Mouse (Mus musculus) adrenal gland, adult (tissue): ENCODE data around the gene Erc2.

Source experiments
- DNase-seq, 2 experiments: peaks; one replicate each; pipeline ENCODE4 v3.0.0; 2022 to 2023; ENCODE audit warnings: low spot score in 1 of 2; ENCODE audit not compliant: inconsistent age in 2 of 2

The Erc2 gene

DNA sequence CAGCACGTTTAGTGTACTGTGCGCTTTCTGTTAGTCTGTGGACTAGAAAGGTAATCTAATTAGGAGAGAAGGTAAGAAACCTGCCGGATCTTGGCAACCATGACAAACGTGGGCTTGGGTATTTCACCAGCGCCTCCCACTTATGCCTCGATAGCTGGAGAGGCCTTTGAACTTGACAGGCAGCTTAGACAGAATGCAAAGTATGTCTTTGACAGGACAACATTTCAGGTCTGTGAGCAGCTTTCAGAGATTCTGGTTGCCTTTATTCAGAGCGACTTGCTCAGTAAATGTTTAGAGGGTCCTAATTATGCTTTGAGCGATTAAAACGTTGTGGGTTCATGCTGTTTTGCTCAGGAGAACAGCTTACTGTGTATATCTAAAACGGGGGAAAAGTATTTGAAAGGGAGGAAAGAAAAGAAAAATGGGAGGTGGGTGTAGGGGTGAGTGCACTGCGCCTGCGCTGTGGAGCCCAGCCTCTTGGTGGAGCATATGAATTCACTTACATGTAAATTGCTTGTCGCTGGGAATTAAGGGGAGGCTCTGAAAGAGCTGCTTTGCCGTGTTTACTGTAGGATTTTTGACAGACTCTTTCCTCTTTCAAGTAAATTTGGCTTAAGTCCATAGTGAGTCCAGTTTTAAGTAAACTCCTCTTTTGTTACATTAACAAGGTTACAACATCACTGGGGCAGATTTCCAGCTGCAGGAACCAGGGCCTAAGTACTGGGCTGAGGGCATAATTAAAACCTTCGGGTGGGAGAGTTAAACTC lies 542.6 kb downstream of the Erc2 start:
- peak in 1 of 2 experiments; percentile 38 for DNase-seq

DNA sequence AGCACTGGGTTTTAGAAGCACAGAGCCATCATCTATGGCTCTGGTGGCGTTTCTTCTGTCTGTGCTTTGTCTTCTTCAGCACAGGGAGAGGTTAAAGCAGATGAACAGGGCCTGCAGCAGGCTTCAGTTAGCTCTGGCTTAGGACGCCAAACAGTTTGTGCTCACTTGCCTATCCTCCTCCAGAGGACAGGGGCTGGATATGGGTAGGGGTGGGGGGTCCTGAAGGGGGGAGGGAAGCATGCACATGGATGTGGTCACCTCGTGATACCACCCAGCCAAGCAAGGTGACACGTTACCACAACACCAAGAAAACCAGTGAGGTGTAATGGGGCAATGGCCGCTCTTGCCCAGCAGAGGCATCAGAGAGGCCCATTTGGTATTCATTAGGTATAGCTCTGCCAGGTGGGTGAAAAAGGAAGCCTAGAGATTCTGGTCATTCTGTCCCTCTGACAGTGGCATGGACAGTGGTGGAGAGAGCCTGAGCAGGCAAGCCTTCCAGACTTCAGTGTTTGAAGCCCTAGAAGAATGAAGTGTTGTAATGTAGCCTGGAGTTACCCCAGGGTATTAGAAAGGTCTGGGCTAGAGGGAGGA lies 543.5 kb downstream of the Erc2 start:
- no peak for DNase-seq

DNA sequence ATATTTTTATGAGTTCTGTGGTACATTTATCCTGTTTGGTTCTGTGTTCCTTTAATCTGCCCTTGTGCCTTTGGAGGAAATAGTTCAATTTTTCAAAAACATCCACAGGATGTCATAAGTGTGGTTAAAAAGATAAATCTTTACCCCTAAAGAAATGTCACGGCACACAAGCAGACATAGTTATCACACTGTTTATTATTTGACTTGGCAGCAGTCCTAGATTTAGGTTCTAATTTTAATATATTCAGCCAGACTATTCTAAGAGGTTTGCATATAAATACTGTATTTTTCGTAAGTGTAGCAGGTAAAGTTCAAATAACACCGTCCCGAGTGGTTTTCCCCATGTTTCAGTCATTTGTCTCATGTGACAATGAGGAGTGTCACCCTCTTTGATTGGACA lies 548.5 kb downstream of the Erc2 start:
- DNase-seq: no peak

DNA sequence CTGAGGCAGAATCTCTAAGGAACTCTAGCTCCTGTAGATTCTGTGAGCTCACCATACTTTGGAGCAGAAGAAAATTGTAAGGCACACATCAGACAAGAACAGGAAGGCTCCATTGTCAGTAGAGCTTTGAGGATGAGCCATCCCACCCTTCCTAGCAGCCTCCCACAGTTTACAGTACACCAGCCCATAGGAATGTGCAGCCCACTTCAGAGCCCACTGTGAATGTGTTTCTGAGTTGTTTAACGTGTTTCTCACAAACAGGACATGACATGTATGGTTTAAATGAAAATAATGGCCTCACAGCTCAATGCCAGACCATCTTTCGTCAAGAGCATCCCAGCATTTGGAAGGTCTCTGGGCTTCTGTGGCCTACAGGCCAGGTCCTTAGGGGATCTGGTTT lies 549.1 kb downstream of the Erc2 start:
- DNase-seq: no peak

DNA sequence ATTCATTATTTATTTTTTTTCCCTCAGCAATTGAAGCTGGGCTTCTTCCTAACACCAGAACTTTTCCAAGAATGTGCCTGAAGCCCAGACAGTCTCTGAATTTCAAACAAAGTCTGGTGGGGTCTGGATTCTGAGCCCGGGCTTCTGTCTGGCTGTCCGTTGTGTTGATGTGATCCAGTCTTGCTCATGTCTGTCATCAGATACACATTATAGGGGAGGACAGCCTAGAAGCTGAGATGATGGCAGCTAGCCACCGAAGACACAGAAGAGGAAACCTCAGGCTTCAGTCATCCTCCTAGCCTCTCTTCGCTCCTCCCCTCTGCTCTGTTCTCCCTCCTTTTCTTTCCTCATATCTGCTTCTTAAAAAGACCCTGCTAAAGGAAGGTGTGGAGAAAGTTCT lies 551.5 kb downstream of the Erc2 start:
- peak in 1 of 2 experiments; percentile 11 for DNase-seq

DNA sequence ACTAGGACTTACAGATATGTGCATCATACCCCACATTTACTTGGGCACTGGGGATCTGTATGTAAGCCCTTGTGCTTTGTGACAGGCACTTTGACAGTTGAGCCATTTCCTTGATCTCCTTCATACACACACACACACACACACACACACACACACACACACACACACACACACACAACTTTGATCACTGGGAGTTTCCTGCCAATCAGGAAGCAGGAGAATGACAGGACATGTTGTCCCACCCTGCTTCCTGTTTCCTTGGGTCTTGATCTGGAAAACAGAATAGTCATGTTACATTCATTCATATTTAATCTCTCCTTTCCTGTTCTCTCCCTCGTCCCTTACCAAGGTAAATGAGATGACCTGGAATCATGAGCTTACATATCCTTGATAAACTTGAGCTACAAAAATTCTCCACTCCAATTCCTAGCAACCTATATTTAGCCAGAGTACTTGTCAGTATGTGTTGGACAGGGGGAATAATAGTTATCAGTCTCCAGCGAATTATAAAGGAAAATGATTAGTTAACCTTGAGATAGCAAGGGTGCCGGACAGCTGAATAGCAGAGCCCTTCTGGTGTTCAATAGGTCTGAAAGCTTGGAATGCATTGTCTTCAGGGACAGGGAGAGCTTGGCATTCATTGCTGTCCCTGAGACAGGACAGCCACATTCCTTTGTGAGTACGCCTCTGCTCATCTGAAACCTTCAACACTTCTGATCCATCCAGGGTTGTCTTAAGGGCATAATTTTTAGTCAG lies 559.0 kb downstream of the Erc2 start:
- DNase-seq: peak in 1 of 2 experiments; percentile 29

DNA sequence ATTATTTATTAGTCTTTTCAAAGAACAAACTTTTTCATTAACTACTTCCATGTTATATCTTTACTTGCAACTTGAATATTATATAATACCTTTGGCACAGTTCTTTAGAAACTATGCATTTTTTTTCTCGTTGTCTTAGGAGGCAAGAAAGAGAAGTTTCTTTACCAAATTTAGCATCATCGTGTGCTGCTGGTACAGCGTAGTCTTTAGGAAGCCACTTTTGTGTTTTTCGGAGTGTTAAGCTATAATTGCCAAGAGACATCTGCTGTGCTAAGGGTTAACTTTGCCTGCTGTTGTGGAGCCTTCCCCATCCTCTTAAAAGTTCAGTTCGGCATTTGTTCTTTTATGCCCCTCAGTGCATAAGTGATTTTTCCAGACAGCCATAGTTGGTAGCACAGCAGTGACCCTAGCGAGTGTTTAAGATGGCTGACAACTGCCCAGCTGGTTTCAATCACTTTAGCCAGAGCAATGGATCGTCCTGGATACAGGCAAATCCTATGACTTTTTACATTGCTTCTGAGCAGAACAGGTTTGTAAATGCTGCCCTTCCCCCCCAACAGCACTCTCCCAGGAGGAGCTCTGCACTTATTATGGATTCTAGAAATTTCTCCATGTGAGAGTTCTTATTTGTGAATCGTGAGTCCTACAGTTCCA lies 570.6 kb downstream of the Erc2 start:
- no peak for DNase-seq

DNA sequence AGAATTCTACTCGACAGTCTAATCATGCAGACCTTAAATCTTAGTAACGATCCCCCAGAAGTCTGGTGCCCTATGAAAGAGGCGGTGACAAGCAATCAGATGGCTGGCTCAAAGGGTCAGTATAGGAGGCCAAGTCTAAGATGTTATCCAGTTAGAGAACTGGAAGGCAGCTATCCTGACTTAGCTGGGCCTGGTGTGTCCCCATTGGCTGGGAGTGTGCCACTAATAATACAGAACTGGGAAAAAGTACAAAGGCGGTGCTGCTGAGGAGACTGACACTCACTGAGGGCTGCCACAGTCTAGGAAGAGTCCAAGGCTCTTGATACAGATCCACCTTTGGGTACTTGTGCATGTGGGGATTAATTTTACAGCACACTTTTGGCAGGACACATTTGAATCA lies 581.6 kb downstream of the Erc2 start:
- DNase-seq: no peak

DNA sequence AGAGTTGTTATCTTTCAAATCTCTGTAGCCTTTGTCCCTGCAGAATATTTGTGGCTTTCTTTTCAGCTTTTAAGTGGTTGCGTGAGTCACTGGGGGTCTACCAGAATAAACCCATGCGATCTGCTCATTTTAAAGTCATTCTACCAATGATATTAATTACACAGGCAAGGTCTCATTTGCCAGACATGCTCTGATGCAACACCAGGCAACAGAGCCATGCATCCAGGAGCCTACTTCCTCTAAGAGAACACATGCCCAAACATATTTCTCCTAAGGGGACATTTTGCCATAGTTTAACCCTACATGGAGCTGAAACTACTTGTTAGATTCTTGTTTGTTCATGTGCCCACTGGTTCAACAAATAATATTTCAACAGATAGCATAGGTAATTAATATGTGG lies 584.1 kb downstream of the Erc2 start:
- DNase-seq: no peak

DNA sequence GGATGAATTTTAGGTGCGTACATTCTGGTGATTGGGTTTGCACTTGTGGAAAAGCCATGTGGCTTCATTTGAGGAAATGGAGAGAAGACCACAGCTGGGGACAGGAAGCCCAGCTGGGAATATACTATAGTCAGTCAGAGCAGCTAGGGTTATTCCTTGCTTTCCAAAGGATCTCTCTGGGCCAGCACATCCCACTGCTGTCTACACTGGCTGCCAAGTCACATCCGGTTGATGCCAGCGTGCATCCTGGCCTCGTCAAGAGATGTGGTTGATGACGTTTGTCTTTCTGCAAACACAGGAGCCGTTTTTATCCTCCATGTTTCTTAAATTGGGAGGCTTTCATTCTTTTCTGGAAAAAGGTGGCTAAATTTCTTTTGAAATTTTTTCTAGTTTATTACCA lies 603.3 kb downstream of the Erc2 start:
- DNase-seq: no peak

DNA sequence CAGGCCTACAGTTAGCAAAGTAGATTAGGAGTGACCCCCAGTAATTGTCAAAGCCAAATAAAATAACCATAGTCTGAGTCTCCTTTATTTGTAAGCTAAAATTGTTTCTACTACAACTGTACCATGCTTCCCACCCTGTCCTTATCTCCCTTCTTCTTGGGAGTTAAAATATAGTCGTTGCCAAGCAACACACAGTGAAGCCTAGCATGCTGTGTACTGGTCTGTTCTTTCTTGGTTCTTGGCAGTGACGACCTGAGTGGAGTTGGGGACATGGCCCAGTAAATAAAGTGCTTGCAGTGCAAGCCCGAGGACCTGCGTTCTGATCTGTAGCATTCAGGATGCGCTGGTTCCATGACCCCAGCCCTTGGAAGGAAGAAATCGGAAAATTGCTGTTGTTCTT lies 608.3 kb downstream of the Erc2 start:
- no peak for DNase-seq

DNA sequence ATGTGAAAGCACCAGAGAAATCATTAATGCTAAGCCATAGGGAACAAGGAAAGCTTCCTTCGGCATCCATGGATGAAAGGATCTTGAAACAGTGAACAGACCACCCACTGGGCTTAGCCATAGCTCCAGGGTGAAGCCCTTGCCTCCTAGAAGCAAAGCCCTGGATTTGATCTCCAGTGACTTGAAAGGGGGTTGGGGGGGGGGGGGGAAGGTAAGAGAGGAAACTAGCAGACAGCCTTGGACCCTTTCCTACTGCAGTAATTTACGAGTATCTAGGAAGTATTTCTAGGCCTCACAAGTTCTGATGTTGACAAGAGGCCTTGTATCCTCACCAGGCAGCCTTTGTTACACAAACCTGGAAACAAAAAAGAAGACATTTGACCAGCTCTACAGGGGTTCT lies 609.0 kb downstream of the Erc2 start:
- no peak for DNase-seq

DNA sequence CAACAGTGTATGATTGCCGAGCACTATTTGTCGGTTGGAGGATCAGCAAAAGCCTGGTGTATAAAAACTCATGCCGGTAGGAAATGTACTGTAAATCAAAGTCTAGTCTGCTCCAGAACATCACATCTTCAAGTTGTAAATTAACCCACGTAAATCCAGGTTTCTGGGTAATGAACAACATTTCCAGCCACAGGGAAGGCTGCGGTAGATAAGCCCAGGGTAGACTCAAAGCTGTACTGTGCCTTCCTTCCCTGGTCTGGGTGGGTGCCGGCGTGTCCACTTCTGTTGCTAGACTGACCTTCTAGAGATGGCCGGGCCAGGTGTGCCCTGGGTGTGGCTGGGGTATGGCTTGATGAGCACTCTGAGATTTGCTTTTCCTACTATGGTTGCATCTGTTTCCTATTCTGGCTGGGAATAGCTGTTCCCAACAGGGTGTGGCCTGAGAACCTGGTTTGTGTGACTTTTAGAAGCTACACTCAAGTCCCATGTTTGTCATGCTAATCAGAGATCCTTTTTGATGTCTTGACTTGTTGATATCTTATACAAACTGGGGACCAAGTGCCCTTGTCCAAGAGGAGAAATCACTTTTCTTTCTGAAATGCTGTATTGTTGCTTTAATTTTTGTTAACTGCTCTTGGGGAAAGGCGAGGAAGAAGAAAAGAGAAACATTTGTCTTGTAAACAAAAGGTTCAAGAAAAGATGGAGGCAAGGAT lies 616.3 kb downstream of the Erc2 start:
- no peak for DNase-seq

DNA sequence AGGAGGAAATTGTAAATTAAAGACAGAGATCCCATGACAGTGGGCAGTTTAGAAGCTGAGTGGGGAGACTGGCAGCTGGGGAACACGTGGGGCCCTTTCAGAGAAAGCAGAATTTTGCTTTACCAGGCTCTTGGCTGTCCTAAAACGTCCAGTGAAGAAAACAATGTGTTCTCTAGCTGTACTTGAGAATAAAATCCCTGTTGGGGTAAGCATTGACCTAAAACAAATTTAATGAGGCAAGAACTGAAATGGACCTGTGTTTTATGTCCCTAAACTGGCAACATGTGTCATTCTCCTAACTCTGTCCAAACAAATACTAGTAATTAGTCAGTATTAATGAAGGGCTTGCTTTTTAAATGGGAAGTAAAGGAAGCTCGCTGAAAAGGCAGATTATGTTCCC lies 617.9 kb downstream of the Erc2 start:
- no peak for DNase-seq

DNA sequence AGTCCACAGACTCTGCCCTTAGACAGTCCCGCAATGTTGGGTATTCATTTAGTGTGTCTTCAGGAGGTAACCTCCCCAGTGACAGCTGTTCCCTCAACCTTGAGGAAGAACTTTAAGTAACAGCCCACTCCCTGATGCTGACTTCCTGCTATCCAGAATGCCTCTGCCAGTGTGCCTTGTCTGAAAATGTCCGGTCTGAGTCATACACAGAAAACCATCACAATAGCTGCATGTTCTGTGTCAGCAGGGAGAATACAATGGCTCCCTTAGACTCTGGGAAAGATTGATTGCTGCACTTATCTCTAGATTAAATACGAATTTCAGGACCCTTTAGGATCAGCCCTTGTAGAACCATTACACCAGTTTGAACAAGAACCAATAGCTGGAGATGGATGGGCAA lies 620.5 kb downstream of the Erc2 start:
- no peak for DNase-seq

DNA sequence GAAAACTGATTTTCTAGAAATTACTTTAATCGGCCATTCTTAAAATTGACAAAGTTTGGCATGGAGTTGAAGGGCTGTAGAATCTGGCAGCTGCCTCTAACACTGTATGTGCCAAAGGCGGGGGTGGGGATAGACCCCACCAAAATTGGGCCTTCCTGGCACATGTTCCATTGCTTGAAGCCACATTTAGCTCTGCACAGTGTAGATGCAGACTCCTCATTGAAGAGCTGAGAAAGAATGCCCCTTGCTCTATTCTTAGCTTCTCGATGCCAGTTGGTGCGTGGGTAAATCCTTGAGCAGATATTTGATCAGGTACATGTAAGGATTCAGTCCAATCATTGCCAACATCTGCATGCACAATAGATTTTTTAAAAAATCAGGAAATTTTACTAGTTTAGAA lies 621.2 kb downstream of the Erc2 start:
- DNase-seq: no peak

DNA sequence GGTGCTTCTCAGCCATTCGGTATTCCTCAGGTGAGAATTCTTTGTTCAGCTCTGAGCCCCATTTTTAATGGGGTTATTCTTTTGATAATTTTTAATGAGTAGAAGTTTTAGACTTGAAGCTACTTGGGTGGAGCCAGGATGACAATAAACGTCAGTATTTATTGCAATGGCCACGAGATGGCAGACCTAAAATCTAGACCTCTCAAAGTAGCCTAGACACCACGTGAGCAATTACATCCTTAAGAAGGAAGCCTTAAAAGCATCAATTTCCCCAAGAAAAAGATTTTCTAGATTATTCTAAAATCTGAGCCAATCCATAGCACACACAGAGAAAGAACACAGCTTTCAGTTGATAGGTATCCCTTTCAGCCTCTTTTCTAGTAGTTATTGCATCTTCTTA lies 640.5 kb downstream of the Erc2 start:
- peak in 1 of 2 experiments; percentile 58 for DNase-seq

DNA sequence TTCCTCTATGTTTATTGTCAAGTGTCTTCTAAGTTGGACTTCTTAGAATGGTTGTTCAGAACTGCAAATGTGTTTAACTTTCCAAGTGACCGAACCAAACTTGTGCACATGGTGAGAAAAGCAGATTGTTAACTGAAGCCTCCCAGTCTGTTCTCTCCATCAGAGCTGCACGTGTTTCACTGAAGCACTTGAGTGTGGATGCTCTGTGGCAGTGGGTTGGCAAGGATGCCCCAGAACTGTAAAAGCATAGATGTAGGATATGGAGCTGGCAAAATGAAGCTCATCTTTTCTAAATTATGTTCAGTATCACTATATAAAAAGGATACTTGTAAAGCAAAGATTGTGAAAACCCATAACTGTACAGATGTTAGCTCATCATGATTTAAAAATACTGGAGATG lies 645.1 kb downstream of the Erc2 start:
- DNase-seq: no peak

DNA sequence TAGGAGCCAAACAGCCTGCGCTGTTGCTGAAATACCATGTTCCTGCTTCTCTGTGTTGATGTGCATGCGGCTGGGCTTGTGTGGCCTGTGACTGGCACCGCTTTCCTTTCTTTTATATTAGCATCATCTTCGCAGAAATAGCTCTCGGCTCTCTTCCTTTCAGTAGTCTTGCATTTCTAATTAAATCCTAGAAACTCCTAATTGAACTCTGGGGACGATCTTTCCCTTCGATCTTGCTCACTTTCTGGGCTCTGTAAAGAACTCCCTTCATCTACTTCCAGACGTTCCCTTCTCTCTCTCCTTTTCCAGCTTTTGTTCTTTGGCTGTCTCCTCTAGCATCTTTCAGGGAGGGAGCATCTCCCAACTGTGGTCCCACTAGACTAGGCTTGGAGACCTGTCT lies 649.6 kb downstream of the Erc2 start:
- no peak for DNase-seq

DNA sequence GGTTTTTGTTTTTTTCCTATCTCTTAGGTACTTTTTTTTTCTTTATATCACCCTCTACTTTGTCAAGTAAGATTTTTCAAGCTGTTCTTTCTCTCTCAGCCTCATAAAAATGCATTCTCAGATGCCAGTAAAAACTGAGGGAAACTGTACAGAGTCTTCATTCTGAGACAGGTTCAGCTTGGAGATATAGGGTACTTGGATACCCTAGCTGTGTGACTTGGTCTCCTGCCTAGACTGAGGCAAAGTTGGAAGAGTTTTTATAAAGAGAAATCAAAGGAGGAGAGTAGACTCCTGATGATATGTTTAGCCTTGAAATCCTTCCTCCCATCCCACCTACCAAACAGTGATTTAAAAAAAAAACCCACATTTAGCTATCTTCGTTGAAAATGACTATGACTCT lies 651.4 kb downstream of the Erc2 start:
- no peak for DNase-seq

DNA sequence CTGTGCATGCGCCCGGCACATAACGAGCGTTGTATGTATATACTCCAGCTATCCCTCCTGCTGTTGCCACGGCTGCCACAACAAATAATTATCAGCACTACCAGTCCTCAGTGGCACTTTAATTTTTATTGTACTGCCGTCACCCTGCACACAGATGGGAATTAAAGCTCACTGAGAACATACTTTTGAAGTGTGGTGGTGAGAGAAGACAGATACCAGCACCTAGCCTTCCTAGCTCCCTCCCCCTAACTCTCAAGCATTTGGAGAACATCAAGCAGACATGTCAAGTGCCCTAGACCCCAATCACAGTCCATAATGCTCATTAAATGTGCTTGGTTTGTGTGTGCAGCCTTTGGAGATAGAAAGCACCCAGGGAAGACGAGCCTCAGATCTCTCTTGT lies 652.6 kb downstream of the Erc2 start:
- no peak for DNase-seq
